ENCODE assay signal across 20 mouse cellular contexts in genomic region chr1:165191611-165192010, GRCm38 (mm10). TPM values are rescaled to one million over a fixed set of nuclear protein-coding genes. Genes with fewer than 3 reads are reported as not detected.
DNase-seq lines count a peak whose midpoint lies in the region; ATAC-seq and TF ChIP-seq lines count a peak whose summit lies in the region.
"Had no signal": no experiment of that assay in that cellular context is flagged by ENCODE, and none has a peak within 500 bp of the region (broad histone marks: within the 10 kb centered on the region; RNA-seq: fewer than 3 reads in every experiment).

No protein-coding gene starts in this region.

- no peak overlapping the region for H3K9ac ChIP-seq in heart, embryonic 12.5 days
- H3K9ac ChIP-seq in embryonic facial prominence, embryonic 14.5 days (ENCODE audit: low read depth, low read length): 0 out of 2 replicates have a peak overlapping the region, but pooled peaks have one; percentile 14
- no peak overlapping the region for H3K9ac ChIP-seq in limb, embryonic 15.5 days
- H3K9ac ChIP-seq: liver, postnatal 0 days; stomach, embryonic 15.5 days had no signal

- H3K4me3 ChIP-seq in heart, embryonic 12.5 days: peak overlapping the region; percentile 7
- peak overlapping the region; percentile 29 for H3K4me3 ChIP-seq in lung, adult 2 months (replicated peaks; ENCODE audit: extremely low read depth, low read depth, low read length)
- H3K4me3 ChIP-seq in embryonic facial prominence, embryonic 14.5 days (ENCODE audit: low read depth, low read length): 0 out of 2 replicates have a peak overlapping the region, but pooled peaks have one; percentile 3
- peak overlapping the region; percentile 10 for H3K4me3 ChIP-seq in limb, embryonic 15.5 days
- H3K4me3 ChIP-seq: erythroblast, embryonic 14.5 days; megakaryocyte, embryonic 14.5 days; stomach, embryonic 15.5 days had no signal

- TF ChIP-seq CTCF in lung, adult 2 months (IDR thresholded peaks at IDR 0.05; ENCODE audit: insufficient read depth, low read length): no peak

- H3K4me2 ChIP-seq in heart, embryonic 12.5 days: peak overlapping the region; percentile 38
- peak overlapping the region; percentile 84; the same call in 1 of the 2 replicates for H3K4me2 ChIP-seq in embryonic facial prominence, embryonic 14.5 days (ENCODE audit: low read depth, low read length)
- peak overlapping the region; percentile 22; the same call in 1 of the 2 replicates for H3K4me2 ChIP-seq in limb, embryonic 15.5 days
- H3K4me2 ChIP-seq: stomach, embryonic 15.5 days had no signal

- peak overlapping the region; percentile 71 for H3K27ac ChIP-seq in heart, embryonic 12.5 days (ENCODE audit: poor library complexity, severe bottlenecking)
- peak overlapping the region; percentile 71; the same call in 1 of the 2 replicates for H3K27ac ChIP-seq in embryonic facial prominence, embryonic 14.5 days (replicated peaks; ENCODE audit: low read depth, low read length)
- H3K27ac ChIP-seq in limb, embryonic 15.5 days: peak overlapping the region; percentile 89
- H3K27ac ChIP-seq: stomach, embryonic 15.5 days had no signal

- H3K9me3 ChIP-seq in heart, embryonic 12.5 days (replicated peaks): no peaks in the 10 kb centered on the region
- H3K9me3 ChIP-seq in embryonic facial prominence, embryonic 14.5 days (ENCODE audit: control insufficient read depth, low read length): no peaks in the 10 kb centered on the region
- no peaks in the 10 kb centered on the region for H3K9me3 ChIP-seq in limb, embryonic 15.5 days
- H3K9me3 ChIP-seq: megakaryocyte, embryonic 14.5 days; stomach, embryonic 15.5 days had no signal

- ATAC-seq in heart, embryonic 12.5 days (ENCODE audit: insufficient number of reproducible peaks, low FRiP score): no peak
- ATAC-seq in embryonic facial prominence, embryonic 14.5 days (ENCODE audit: low read depth): no peak
- no peak for ATAC-seq in limb, embryonic 15.5 days (ENCODE audit: insufficient number of reproducible peaks, low FRiP score, low TSS enrichment, low read depth)
- ATAC-seq: CD4-positive, CD25-positive, alpha-beta regulatory T cell, adult 4 months; liver, postnatal 0 days had no signal

- H3K4me1 ChIP-seq in heart, embryonic 12.5 days (replicated peaks): peaks cover 38% of the 10 kb centered on the region
- peaks cover 17% of the 10 kb centered on the region for H3K4me1 ChIP-seq in lung, adult 2 months (ENCODE audit: control insufficient read depth, insufficient read depth, low read length)
- peaks cover 6% of the 10 kb centered on the region; the same call in 1 of the 2 replicates for H3K4me1 ChIP-seq in embryonic facial prominence, embryonic 14.5 days (ENCODE audit: control insufficient read depth, insufficient read depth, low read length)
- 0 out of 2 replicates have a peak, but pooled peaks cover 6% of the 10 kb centered on the region for H3K4me1 ChIP-seq in limb, embryonic 15.5 days

- TF ChIP-seq POLR2A in lung, adult 2 months (IDR thresholded peaks at IDR 0.05; ENCODE audit: borderline replicate concordance, extremely low read depth, low read depth, low read length): no peak

- no peak for DNase-seq in heart, postnatal 36 days
- DNase-seq in lung, adult 2 months: peak; percentile 19
- no peak for DNase-seq in lung, postnatal 10 days
- DNase-seq in embryonic facial prominence, embryonic 14.5 days (ENCODE audit: low spot score): peak; percentile 39
- DNase-seq in spleen, postnatal 14 days (ENCODE audit: low spot score in 2 of 2): no peak
- no peak for DNase-seq in gastrocnemius, adult 8-10 months (ENCODE audit: low spot score in 2 of 2)
- DNase-seq: cerebellum, postnatal 36 days; kidney, postnatal 4 days; liver, postnatal 0 days; right cerebral cortex, postnatal 14 days had no signal

- peaks cover 5% of the 10 kb centered on the region for H3K36me3 ChIP-seq in heart, embryonic 12.5 days
- H3K36me3 ChIP-seq in embryonic facial prominence, embryonic 14.5 days (ENCODE audit: control insufficient read depth, insufficient read depth, low read length): peaks cover 3% of the 10 kb centered on the region; the same call in 1 of the 2 replicates
- H3K36me3 ChIP-seq in limb, embryonic 15.5 days: peaks cover 7% of the 10 kb centered on the region
- H3K36me3 ChIP-seq: stomach, embryonic 15.5 days had no signal

- WGBS in heart, embryonic 12.5 days: 51% methylated on average over 13 of the region's 13 CpGs
- WGBS in lung, adult 2 months: 51% methylated on average over 13 of the region's 13 CpGs
- WGBS in embryonic facial prominence, embryonic 14.5 days: 44% methylated on average over 13 of the region's 13 CpGs
- WGBS in limb, embryonic 15.5 days: 66% methylated on average over 13 of the region's 13 CpGs

- no peaks in the 10 kb centered on the region for H3K27me3 ChIP-seq in heart, embryonic 12.5 days (replicated peaks)
- H3K27me3 ChIP-seq in embryonic facial prominence, embryonic 14.5 days (replicated peaks; ENCODE audit: control insufficient read depth, insufficient read depth, low read length): no peaks in the 10 kb centered on the region
- no peaks in the 10 kb centered on the region for H3K27me3 ChIP-seq in limb, embryonic 15.5 days
- H3K27me3 ChIP-seq: megakaryocyte, embryonic 14.5 days; stomach, embryonic 15.5 days had no signal

- intact Hi-C loops in heart, postnatal 36 days (cut with DNase I): loop anchor here (5.0 kb wide), 1 partner anchor 1196 kb away; no protein-coding TSS in a partner anchor

RNA-seq across cellular contexts. Expression of gene Sft2d2, which starts 2.6 kb away (rescaled TPM):
- polyA plus RNA-seq in heart, embryonic 12.5 days (2016; fragmentation: Nextera tagmentation; extraction: Ambion mirVana): 30.5 and 31.2 TPM in 2 replicates
- total RNA-seq in heart, postnatal 36 days (2021): 10 to 100 TPM; 14.8 to 17.2 TPM
- 53.9 and 71.5 TPM in 2 replicates for polyA plus RNA-seq in lung, adult 2 months (2012; rRNA removed)
- 21.3 and 22.0 TPM in 2 replicates for polyA plus RNA-seq in embryonic facial prominence, embryonic 14.5 days (2014; fragmentation: Nextera tagmentation; extraction: Ambion mirVana)
- 22.2 and 24.0 TPM in 2 replicates for polyA plus RNA-seq in limb, embryonic 15.5 days (2015; fragmentation: Nextera tagmentation; extraction: Ambion mirVana)
- total RNA-seq in gastrocnemius, adult 8-10 months (2022): 10 to 100 TPM in 3 of 4 experiments, 1 to 10 TPM in 1; 8.7 to 10.7 (median 10.3) TPM

RNA-seq across cellular contexts. Expression of gene Tbx19, which starts 31.0 kb away (rescaled TPM):
- not detected in 2 replicates for polyA plus RNA-seq in heart, embryonic 12.5 days (2016; fragmentation: Nextera tagmentation; extraction: Ambion mirVana)
- total RNA-seq in heart, postnatal 36 days (2021): not detected
- polyA plus RNA-seq in lung, adult 2 months (2012; rRNA removed): 0.08 and 0.34 TPM in 2 replicates
- polyA plus RNA-seq in embryonic facial prominence, embryonic 14.5 days (2014; fragmentation: Nextera tagmentation; extraction: Ambion mirVana): 0.36 and 0.88 TPM in 2 replicates
- polyA plus RNA-seq in limb, embryonic 15.5 days (2015; fragmentation: Nextera tagmentation; extraction: Ambion mirVana): not detected in 2 replicates
- total RNA-seq in gastrocnemius, adult 8-10 months (2022): not detected
- total RNA-seq: adrenal gland, adult 18-20 months; gastrocnemius, adult 18-20 months; left cerebral cortex, adult 8-10 months had no signal
- polyA plus RNA-seq: CD4-positive, CD25-positive, alpha-beta regulatory T cell, adult 4 months; neural tube, embryonic 14.5 days; stomach, embryonic 15.5 days had no signal

RNA-seq across cellular contexts. Expression of gene Tiprl, which starts 45.2 kb away (rescaled TPM):
- polyA plus RNA-seq in heart, embryonic 12.5 days (2016; fragmentation: Nextera tagmentation; extraction: Ambion mirVana): 89.7 and 92.2 TPM in 2 replicates
- total RNA-seq in heart, postnatal 36 days (2021): 10 to 100 TPM; 34.0 to 38.0 TPM
- polyA plus RNA-seq in lung, adult 2 months (2012; rRNA removed): 16.3 and 21.2 TPM in 2 replicates
- 90.6 and 100 TPM in 2 replicates for polyA plus RNA-seq in embryonic facial prominence, embryonic 14.5 days (2014; fragmentation: Nextera tagmentation; extraction: Ambion mirVana)
- polyA plus RNA-seq in limb, embryonic 15.5 days (2015; fragmentation: Nextera tagmentation; extraction: Ambion mirVana): 93.2 and 95.3 TPM in 2 replicates
- total RNA-seq in gastrocnemius, adult 8-10 months (2022): 10 to 100 TPM; 18.6 to 21.7 (median 19.5) TPM

Comparison
In these comparisons a context has a peak if more than half of its experiments do, and no peak if none do; other contexts are left out.
1. DNase-seq: peak in lung, adult 2 months (single experiment) and embryonic facial prominence, embryonic 14.5 days (single experiment); none in heart, postnatal 36 days (0 of 2), lung, postnatal 10 days (single experiment), spleen, postnatal 14 days (0 of 2) and gastrocnemius, adult 8-10 months (0 of 2).
2. H3K4me2 ChIP-seq: peak in every context shown above with its lines; median percentile 84 in embryonic facial prominence, embryonic 14.5 days; 38 in heart, embryonic 12.5 days; 22 in limb, embryonic 15.5 days.
3. Peak in every context shown above with its lines, with median percentiles within 50 percentile points of each other: H3K27ac ChIP-seq and H3K4me3 ChIP-seq.